Mouse (Mus musculus) spleen, adult 2 months (tissue): ENCODE data around the gene Hcn3. TPM values are rescaled to one million over a fixed set of nuclear protein-coding genes. Genes with fewer than 3 reads are reported as not detected.

Source experiments
- DNase-seq, 2 experiments: peaks; one replicate each; pipeline versions ENCODE4 v3.0.0 to v3.0.0-alpha.2; 2012 to 2021; ENCODE audit warnings: low spot score in 2 of 2, low read depth in 1 of 2
- H3K27ac ChIP-seq: fragments of 200-500 bp; 2 replicates; pipeline ENCODE4 v1.5.1; 2012; ENCODE audit warnings: low read length, inconsistent platforms; ENCODE audit not compliant: insufficient read depth
- H3K27me3 ChIP-seq: fragments of 200-500 bp; 2 replicates; pipeline ENCODE4 v1.6.1; 2012; ENCODE audit warnings: mild to moderate bottlenecking, moderate library complexity, low read length, inconsistent platforms; ENCODE audit not compliant: control insufficient read depth, insufficient read depth
- H3K36me3 ChIP-seq: fragments of 200-500 bp; 2 replicates; pipeline ENCODE4 v1.6.1; 2012; ENCODE audit warnings: mild to moderate bottlenecking, low read length, inconsistent platforms; ENCODE audit not compliant: control insufficient read depth, insufficient read depth
- H3K4me1 ChIP-seq: fragments of 200-500 bp; 2 replicates; pipeline ENCODE4 v1.6.1; 2011; ENCODE audit warnings: inconsistent platforms; ENCODE audit not compliant: control insufficient read depth, insufficient read depth, insufficient read length
- H3K4me3 ChIP-seq: fragments of 200-500 bp; 2 replicates; pipeline ENCODE4 v1.5.1; 2011; ENCODE audit warnings: mild to moderate bottlenecking, inconsistent platforms; ENCODE audit not compliant: insufficient read depth, insufficient read length; ENCODE audit errors: extremely low read depth
- CTCF ChIP-seq: fragments of 200-500 bp; IDR thresholded peaks from 2 replicates; pipeline ENCODE4 v1.5.1; 2011; ENCODE audit warnings: mild to moderate bottlenecking, inconsistent platforms; ENCODE audit not compliant: insufficient read depth, insufficient read length, insufficient replicate concordance; ENCODE audit errors: extremely low read depth
- POLR2A ChIP-seq: fragments of 200-500 bp; IDR thresholded peaks from 2 replicates; pipeline ENCODE4 v1.6.1; 2011; ENCODE audit warnings: low read depth, low read length, inconsistent platforms
- WGBS: fragments of 180-500 bp; shearing (Covaris S2); methylation state at CpG from one replicate; pipeline ENCODE4 v1.1.7; 2018; 5-methylcytosine and 5-hydroxymethylcytosine counted together
- polyA plus RNA-seq: library from polyadenylated mRNA; depleted of rRNA; stranded (reverse); fragments of >200 nt; gene quantifications from 2 replicates; pipeline ENCODE4 v1.2.3, GENCODE M21; 2012

Hcn3 gene
- polyA plus RNA-seq, 1 experiment, result 3.3 TPM

DNA sequence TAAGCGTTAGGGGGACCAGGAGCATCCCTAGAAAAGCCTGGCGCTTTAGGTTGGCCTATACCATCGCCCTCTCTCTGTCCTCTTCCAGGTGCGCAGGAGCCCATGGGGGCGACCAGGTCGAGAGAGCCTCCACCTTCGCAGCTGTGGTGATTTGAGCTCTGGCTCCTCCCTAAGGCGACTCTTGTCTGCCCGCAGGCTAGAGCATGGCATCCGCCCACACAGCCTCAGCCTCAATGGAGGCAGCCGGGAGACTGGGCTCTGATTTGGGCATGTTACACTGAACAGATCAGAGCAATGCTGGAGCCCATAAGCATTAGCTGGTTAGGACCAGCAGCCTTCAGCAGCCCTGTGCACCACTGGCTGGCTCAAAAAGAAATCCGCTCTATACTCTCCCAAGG, 28.5 kb upstream of the Hcn3 start:
- Histone ChIP-seq H3K27ac (peak overlapping the region; percentile 87), H3K4me3 (peak overlapping the region; percentile 61), H3K36me3 (no peaks in the 10 kb centered on the region), H3K4me1 (peaks cover 32% of the 10 kb centered on the region), H3K27me3 (no peaks in the 10 kb centered on the region)
- TF ChIP-seq POLR2A (peak; percentile 13; the same call in 1 of the 2 replicates), CTCF (no peak)
- DNase-seq, result peak in 1 of 2 experiments; percentile 35
- WGBS, result 49% methylated on average over 12 of the region's 12 CpGs

DNA sequence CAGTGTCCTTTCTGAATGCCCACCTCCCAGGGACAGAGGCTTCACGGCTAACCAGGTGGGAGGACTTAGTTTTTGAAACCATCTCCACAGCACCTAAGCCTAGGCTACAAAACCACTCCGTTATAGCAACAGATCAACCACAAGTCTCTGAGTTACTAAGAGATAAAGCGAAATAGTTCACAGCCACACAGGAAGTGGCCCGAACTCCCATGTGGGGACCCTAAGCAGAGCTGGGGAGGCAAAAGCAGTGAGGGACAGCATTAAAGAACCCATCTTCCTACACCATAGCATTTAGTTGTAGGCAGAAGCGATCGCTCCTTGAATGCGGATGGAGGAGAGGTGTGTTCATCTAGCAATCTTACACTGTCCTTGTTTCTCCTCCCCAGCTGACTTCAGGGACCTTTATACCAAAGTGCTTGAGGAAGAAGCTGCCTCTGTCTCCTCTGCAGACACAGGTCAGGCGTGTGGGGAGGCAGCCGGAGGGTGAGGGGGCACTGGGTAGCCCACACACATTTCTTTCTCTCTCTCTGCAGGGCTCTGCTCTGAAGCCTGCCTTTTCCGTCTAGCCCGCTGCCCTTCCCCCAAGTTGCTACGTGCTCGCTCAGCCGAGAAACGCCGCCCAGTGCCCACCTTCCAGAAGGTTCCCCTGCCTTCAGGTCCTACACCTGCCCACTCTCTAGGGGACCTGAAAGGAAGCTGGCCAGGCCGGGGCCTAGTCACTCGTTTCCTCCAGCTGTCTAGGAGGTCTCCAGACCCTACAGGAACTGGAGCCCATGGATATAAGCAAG, 27.9 kb upstream of the Hcn3 start:
- peak in 1 of 2 experiments; percentile 47 for DNase-seq
- TF ChIP-seq POLR2A (no peak), CTCF (no peak)
- H3K36me3 ChIP-seq, result no peaks in the 10 kb centered on the region
- 31% methylated on average over 18 of the region's 18 CpGs for WGBS
- peak overlapping the region; percentile 61 for H3K4me3 ChIP-seq
- H3K27ac ChIP-seq, result peak overlapping the region; percentile 87
- H3K27me3 ChIP-seq, result no peaks in the 10 kb centered on the region
- H3K4me1 ChIP-seq, result peaks cover 37% of the 10 kb centered on the region

DNA sequence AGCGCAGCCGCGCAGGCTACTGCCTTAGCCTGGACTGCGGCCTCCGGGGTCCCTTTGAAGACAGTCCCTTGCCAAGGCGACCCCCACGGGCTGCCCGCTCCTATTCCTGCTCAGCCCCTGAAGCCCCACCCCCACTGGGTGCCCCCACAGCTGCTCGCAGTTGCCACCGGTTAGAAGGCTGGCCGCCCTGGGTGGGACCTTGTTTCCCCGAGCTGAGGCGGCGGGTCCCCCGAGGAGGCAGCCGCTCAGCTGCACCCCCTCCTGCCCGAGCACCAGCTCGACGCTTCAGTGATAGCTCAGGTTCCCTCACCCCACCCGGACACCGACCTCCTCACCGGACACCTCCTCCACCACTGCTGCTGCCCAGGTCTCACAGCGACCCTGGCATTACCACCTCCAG, 27.2 kb upstream of the Hcn3 start:
- Histone ChIP-seq H3K27ac (peak overlapping the region; percentile 87), H3K4me3 (peak overlapping the region; percentile 61), H3K4me1 (peaks cover 37% of the 10 kb centered on the region), H3K36me3 (no peaks in the 10 kb centered on the region), H3K27me3 (no peaks in the 10 kb centered on the region)
- 45% methylated on average over 23 of the region's 23 CpGs for WGBS
- peak in 1 of 2 experiments; percentile 27 for DNase-seq
- TF ChIP-seq CTCF (no peak), POLR2A (no peak)

DNA sequence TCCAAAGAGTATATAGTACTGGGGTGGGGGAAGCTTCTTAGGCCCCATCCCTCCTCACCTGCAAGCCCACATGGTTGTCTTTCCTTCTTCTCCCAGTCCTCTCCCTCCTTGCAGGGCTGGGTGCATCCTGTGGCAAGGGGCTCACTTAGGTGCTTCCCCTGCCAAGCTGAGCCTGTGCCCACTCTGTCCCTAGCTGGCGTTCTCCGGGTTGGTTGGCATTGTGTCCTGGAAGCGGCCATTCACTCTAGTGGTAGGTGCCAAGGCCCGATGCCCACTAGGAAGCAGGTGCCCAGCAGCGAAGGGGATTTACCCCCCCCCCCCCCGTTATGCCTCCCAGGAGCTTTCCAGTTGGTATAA, 23.9 kb upstream of the Hcn3 start:
- peaks cover 11% of the 10 kb centered on the region for H3K36me3 ChIP-seq
- 74% methylated on average over 6 of the region's 6 CpGs for WGBS
- H3K4me1 ChIP-seq, result peaks cover 29% of the 10 kb centered on the region
- H3K27me3 ChIP-seq, result no peaks in the 10 kb centered on the region
- DNase-seq, result no peak
- H3K27ac ChIP-seq, result peak overlapping the region; percentile 63; the same call in 1 of the 2 replicates
- TF ChIP-seq CTCF (no peak), POLR2A (no peak)
- peak overlapping the region; percentile 68; the same call in 1 of the 2 replicates for H3K4me3 ChIP-seq

DNA sequence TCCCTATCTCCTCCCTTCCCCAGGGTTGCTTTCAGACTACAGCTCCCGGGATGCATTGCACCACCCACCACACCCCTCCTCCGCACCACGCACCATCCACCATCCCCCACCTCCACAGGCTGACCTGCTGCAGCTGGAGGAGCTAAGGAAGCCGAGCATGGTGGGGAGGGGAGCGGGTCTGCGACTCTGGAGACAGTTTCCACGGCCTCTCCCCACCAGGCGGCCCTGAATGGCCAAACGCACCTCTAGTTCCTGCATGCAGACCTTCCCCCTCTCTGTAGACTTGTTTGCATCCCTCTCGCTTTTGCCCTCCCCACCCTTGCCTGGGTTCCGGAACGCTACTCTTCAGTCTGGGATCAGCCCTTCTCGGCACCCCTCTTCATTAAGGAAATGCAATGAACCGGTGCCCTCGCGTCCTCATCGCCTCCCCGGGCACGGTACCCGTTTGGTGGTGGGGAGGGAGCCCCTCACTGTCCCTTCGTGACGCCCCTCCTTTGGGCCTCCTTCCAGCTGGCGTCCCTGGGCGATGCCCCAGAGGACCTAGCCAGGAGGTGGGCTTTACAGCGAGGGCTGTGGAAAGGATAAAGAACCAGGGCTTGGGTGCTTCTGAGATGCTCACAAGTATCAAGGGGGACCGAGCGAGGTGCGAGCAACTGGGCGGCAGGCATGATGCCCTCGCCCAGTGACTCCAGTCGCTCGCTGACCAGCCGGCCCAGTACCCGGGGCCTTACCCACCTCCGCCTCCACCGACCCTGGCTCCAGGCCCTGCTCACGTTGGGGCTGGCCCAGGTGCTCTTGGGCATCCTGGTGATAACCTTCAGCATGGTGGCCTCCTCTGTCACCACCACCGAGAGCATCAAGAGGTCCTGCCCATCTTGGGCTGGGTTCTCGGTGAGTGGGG, 23.3 kb upstream of the Hcn3 start, which contains the start of gene Fam189b:
Gene Fam189b, plus strand, starts transcription at position 86 of the 901 bp plus-strand sequence.
- TF ChIP-seq CTCF (no peak), POLR2A (no peak)
- no peaks in the 10 kb centered on the region for H3K27me3 ChIP-seq
- H3K36me3 ChIP-seq, result peaks cover 11% of the 10 kb centered on the region
- peak within 1 kb of the TSS; percentile 68 for H3K4me3 ChIP-seq
- peak in 1 of 2 experiments; percentile 59 for DNase-seq
- WGBS, result 16% methylated on average over 38 of the region's 39 CpGs
- peak within 1 kb of the TSS; percentile 63 for H3K27ac ChIP-seq
- peaks cover 28% of the 10 kb centered on the region for H3K4me1 ChIP-seq

DNA sequence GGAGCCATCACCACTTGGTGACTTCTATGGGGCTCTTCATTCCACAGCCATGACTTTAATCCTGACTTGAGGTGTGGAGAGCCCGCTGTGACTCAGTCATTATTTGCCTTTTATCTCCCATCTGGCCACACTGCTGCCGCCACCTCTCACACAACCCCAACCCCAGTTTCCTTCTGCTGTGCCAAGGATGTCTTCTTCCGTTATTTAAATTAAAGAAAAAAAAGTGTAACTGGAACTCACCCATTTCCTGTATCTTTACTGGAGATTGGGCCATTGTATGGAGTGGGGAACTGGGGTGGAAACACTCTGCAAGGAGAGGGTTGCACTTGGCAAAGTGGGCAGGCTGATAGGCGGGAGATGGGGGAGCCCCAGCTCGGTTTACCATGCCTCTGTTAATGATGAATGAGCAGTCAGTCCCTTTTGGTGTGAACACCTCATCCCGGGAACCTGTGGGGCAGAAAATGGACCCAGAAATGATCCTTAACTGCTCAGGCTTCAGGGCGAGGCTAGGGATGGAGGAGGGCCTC, 22.6 kb upstream of the Hcn3 start:
- Histone ChIP-seq H3K36me3 (peaks cover 11% of the 10 kb centered on the region), H3K27me3 (no peaks in the 10 kb centered on the region), H3K4me3 (no peak overlapping the region), H3K4me1 (peaks cover 25% of the 10 kb centered on the region), H3K27ac (no peak overlapping the region)
- no peak for DNase-seq
- TF ChIP-seq CTCF (no peak), POLR2A (no peak)
- 32% methylated on average over 7 of the region's 7 CpGs for WGBS
